Mouse (Mus musculus): ENCODE measurements around the gene Enox1.

Enox1 gene

DNA sequence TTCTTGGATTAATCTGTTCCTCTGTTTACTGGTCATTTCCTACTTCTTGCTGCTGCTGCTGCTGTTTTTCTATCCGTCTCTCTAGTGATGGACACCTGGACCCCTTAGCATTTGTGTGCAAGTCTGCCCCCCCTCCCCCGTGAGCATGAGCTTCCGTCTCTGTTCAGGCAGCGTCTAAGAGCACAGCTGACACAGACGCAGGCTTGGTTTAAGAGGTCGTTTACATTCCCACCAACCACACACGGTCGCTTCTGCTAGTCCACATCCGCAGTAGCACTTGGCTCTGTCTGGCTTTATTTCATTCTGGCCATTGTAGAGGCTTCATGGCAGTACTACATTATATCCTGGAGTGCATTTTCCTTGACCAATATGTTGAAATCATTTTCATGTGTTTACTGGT, 301.7 kb downstream of the Enox1 start:
- no peak for DNase-seq (ENCODE audit: low read depth)

DNA sequence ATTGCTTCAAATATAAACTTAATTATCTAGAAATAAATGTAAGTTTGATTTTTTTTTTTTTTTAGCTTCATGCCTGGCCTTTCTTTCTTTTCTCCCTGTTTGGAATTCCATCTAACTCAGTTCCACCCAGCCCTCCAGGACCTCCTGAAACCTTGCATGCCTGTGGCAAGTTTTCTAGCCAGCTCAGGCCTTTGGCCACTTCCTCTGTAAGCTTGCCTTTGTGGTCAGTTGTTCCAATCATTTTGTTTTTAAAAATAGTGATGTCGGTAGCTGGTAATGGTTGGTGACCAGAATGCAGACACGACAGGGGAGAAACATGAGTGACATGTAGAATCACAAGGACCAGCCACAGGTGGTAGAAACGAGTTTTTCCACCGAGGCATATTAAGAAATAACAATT, 307.4 kb downstream of the Enox1 start:
- DNase-seq (ENCODE audit: low read depth), result no peak

- no peak for DNase-seq (ENCODE audit: low read depth)
Observed at GRCm38 (mm10) chr14:77464782-77465181, 308.2 kb downstream of the Enox1 start.

- DNase-seq (ENCODE audit: low read depth), result no peak
Observed at GRCm38 (mm10) chr14:77470577-77470976, 314.0 kb downstream of the Enox1 start.

- no peak for DNase-seq (ENCODE audit: low read depth)
Observed at GRCm38 (mm10) chr14:77473501-77473900, 316.9 kb downstream of the Enox1 start.

- no peak for DNase-seq (ENCODE audit: low read depth)
Observed at GRCm38 (mm10) chr14:77474026-77474425, 317.5 kb downstream of the Enox1 start.

DNA sequence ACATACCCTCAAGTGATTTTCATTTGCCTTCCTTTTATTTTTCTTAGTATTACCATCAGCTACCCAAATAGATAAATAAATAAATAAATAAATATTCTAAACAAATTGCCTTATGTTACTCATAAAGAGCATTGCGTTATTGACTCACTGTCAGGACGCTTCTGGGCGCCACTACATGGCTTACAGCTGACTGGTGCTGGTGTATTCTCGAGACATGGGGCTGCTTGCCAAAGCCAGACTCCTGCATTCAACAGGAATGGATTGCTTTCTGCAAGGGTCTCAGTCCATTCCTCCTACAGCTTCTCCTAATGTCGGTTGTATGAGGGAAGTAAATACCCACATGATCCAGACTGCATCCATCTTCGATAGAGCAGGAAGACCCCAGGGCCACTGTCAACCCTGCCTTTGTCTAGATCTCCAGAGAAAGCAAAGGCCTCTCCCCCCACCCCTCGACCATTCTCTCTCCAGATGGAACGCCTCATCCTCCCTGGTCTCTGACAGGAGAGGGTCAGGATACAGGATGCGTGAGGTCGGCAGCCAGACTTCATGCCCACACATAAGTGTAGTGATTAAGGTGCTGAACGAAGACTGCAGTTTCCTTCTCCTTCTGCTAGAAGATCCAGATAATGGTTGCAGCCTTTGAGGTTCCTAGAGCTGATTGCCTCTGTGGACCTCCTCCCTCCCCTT, 318.7 kb downstream of the Enox1 start:
- DNase-seq (ENCODE audit: low read depth), result no peak

DNA sequence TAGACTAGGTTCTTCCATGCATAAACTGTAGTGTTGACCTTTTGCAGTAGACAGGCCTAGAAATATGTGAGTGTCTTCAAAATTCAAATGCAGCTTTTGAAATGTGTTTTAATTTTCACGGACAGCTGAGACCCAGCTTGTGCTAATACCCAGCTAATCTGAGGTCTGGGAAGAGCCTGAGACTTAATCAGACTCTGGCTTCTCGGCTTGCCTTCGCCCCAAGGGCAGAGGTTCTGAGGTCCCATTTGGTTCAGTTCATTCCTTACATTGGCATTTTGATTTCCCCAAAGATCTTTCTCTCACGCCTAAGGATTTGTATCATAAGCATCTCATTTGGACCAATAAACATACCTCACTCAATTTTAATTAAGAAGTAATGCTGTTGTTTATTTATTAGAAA, 321.1 kb downstream of the Enox1 start:
- DNase-seq (ENCODE audit: low read depth), result no peak

GRCm38 (mm10) chr14:77478210-77478609, 321.6 kb downstream of the Enox1 start:
- DNase-seq (ENCODE audit: low read depth), result no peak

- DNase-seq (ENCODE audit: low read depth), result no peak
Observed at GRCm38 (mm10) chr14:77478692-77479091, 322.1 kb downstream of the Enox1 start.

GRCm38 (mm10) chr14:77483076-77483475, 326.5 kb downstream of the Enox1 start:
- DNase-seq (ENCODE audit: low read depth), result no peak

DNA sequence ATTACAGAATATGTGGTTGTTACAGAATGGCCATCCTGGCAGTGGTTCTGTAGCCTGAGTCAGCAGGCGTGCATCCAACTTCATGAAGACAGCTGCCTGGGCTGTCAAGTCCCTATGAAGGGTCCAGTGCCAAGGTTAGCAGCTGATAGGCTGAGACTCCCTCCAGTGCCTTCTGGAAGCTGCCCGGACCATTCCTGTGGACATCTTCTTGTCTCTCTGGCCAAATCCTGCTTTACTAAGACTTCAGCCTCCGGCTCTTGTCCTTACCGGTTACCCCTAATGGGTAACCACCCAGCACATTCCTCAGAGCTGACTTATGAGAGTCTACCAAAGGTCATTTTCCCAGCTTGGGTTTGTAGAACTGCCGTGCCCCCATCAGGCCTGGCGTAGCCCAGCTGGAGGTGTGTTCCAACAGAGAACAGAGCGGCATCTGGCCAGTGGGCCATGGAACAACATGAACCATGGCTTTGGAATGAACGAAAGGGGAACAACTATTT, 328.4 kb downstream of the Enox1 start:
- DNase-seq (ENCODE audit: low read depth), result no peak

GRCm38 (mm10) chr14:77490699-77491098, 334.1 kb downstream of the Enox1 start:
- DNase-seq (ENCODE audit: low read depth), result no peak

- DNase-seq (ENCODE audit: low read depth), result no peak
Observed at GRCm38 (mm10) chr14:77491731-77492130, 335.2 kb downstream of the Enox1 start.

GRCm38 (mm10) chr14:77499996-77500581, 343.5 kb downstream of the Enox1 start:
- DNase-seq (ENCODE audit: low read depth), result no peak

GRCm38 (mm10) chr14:77504458-77505135, 348.0 kb downstream of the Enox1 start:
- DNase-seq (ENCODE audit: low read depth), result no peak

DNA sequence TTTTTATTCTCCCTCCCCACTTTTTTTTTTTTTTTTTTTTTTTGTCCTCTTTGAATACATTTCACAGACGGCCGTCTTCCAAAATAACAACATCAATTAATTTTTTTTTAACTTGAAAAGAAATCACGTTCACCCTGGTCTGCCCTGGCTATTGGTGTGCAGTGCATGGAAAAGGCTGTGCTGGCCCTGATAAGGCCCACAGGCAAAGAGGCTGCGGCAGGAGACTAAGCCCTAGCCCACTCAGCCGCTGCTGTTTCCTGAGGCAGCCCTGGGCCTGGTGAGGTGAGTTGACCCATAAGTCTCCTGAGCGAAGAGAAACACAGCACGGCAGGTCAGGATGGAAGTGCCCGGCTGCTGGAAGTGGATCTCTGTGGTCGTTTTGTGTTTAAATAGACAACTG, 349.8 kb downstream of the Enox1 start:
- DNase-seq (ENCODE audit: low read depth), result no peak

DNA sequence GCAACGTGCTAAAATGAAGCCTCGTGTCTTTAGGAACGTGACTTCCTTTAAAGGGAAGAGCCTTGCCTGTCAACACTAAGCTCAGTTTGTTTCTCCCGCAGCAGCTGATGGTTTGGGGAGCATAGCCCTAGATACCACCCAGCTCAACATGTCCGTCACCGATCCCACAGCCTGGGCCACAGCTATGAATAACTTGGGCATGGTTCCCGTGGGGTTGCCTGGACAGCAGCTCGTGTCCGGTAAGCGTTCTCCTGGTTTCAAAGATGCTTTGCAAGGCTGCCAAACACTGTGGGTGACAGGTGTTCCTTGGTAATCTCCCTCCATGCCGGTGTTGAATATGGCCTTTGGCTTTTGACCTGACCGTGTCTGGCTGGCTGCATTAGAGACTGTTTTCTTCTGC, 351.5 kb downstream of the Enox1 start:
- DNase-seq (ENCODE audit: low read depth), result no peak

DNA sequence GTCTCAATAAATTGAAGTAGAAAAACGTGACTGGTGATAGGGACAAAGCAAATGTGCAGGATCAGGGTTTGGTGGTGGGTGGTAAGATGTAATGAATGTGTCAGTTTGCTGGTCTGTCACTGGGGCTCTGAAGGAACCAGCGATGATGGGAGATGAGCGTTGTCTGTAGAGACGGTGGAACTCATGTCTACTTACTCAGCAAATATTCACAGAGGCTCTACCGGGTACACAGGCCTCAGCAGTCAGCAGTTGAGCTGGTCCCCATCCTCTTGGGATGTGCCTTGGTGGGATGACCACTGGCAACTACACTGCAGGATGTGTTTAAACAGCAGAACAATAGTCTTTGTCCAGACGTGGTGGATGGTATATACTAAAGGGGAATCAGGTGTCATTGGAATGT, 352.5 kb downstream of the Enox1 start:
- no peak for DNase-seq (ENCODE audit: low read depth)

GRCm38 (mm10) chr14:77509924-77510323, 353.4 kb downstream of the Enox1 start:
- DNase-seq (ENCODE audit: low read depth), result no peak

GRCm38 (mm10) chr14:77511137-77511870, 354.7 kb downstream of the Enox1 start:
- no peak for DNase-seq (ENCODE audit: low read depth)

DNA sequence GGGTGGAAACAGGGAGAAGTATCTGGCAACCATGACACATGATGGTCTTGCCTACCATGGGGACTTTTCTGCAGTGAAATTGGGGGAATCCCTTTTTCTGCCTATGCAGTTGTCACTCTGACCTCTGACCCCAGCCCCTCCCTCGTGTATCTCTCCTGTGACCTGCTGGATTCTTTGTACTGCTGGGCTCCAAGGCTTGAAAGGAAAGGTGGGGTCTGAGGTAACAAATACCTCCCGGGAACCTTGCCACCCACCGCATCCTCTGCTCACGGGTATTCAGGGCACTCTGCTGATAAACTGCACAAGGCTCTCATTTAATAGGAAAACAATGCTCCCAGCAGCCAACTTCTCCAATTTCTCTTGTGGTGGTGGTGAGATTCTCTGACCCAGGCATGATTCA, 361.5 kb downstream of the Enox1 start:
- DNase-seq (ENCODE audit: low read depth), result no peak
